Mouse (Mus musculus) olfactory bulb, adult 2 months (tissue): Measurements from ENCODE around the gene Nmt1.

Experiments
- CTCF ChIP-seq: fragments of 200-500 bp; IDR thresholded peaks from 2 replicates; pipeline ENCODE4 v1.5.1; 2012; ENCODE audit warnings: low read depth, mild to moderate bottlenecking, low read length, moderate library complexity; ENCODE audit not compliant: insufficient read depth
- POLR2A ChIP-seq: fragments of 200-500 bp; IDR thresholded peaks from 2 replicates; pipeline ENCODE4 v1.6.1; 2012; ENCODE audit warnings: mild to moderate bottlenecking, low read depth, low read length, moderate library complexity; ENCODE audit not compliant: insufficient read depth

- TF ChIP-seq CTCF: no peak
- TF ChIP-seq POLR2A: no peak
These were observed 71.5 kb downstream of the Nmt1 start for GRCm38 (mm10) chr11:103099352-103099940.
